Mouse (Mus musculus): ENCODE data around the gene BC049352. TPM values are rescaled to one million over a fixed set of nuclear protein-coding genes. Genes with fewer than 3 reads are reported as not detected.
A peak's percentile ranks its signal among the peaks of the same experiment; 100 is the strongest.

The BC049352 gene
- polyA plus RNA-seq, 1 experiment: not detected

GRCm38 (mm10) chr9:45274218-45274617, 92.4 kb downstream of the BC049352 start:
- H3K4me1 ChIP-seq (ENCODE audit: control insufficient read depth, insufficient read depth, low read length): peaks cover 8% of the 10 kb centered on the region
- peak overlapping the region; percentile 39 for H3K27ac ChIP-seq (ENCODE audit: control insufficient read depth, insufficient read depth, low read depth, low read length, poor library complexity)
- TF ChIP-seq POLR2A (IDR thresholded peaks at IDR 0.05; ENCODE audit: borderline replicate concordance, control insufficient read depth, low read depth, low read length) (no peak), CTCF (IDR thresholded peaks at IDR 0.05; ENCODE audit: control insufficient read depth, insufficient read depth, low read length) (no peak)
- H3K4me3 ChIP-seq (replicated peaks; ENCODE audit: control insufficient read depth, low read depth, low read length): no peak overlapping the region
- 3% methylated on average over 4 of the region's 4 CpGs for WGBS

GRCm38 (mm10) chr9:45274635-45275034, 92.8 kb downstream of the BC049352 start:
- 40% methylated on average over 2 of the region's 2 CpGs for WGBS
- no peak overlapping the region for H3K4me3 ChIP-seq (replicated peaks; ENCODE audit: control insufficient read depth, low read depth, low read length)
- TF ChIP-seq POLR2A (IDR thresholded peaks at IDR 0.05; ENCODE audit: borderline replicate concordance, control insufficient read depth, low read depth, low read length): no peak
- no peak for TF ChIP-seq CTCF (IDR thresholded peaks at IDR 0.05; ENCODE audit: control insufficient read depth, insufficient read depth, low read length)
- peak overlapping the region; percentile 39; the same call in 1 of the 2 replicates for H3K27ac ChIP-seq (ENCODE audit: control insufficient read depth, insufficient read depth, low read depth, low read length, poor library complexity)
- H3K4me1 ChIP-seq (ENCODE audit: control insufficient read depth, insufficient read depth, low read length): peaks cover 8% of the 10 kb centered on the region

- Histone ChIP-seq H3K4me1 (ENCODE audit: control insufficient read depth, insufficient read depth, low read length) (peaks cover 9% of the 10 kb centered on the region), H3K27ac (ENCODE audit: control insufficient read depth, insufficient read depth, low read depth, low read length, poor library complexity) (no peak overlapping the region), H3K4me3 (replicated peaks; ENCODE audit: control insufficient read depth, low read depth, low read length) (no peak overlapping the region)
- WGBS: 66% methylated on average over 3 of the region's 3 CpGs
- TF ChIP-seq POLR2A (IDR thresholded peaks at IDR 0.05; ENCODE audit: borderline replicate concordance, control insufficient read depth, low read depth, low read length): no peak
- TF ChIP-seq CTCF (IDR thresholded peaks at IDR 0.05; ENCODE audit: control insufficient read depth, insufficient read depth, low read length): no peak
Measured at GRCm38 (mm10) chr9:45280059-45280458, 98.3 kb downstream of the BC049352 start.

- no peak overlapping the region for H3K27ac ChIP-seq (ENCODE audit: control insufficient read depth, insufficient read depth, low read depth, low read length, poor library complexity)
Measured at GRCm38 (mm10) chr9:45280891-45281290, 99.1 kb downstream of the BC049352 start.

GRCm38 (mm10) chr9:45282466-45282865, 100.7 kb downstream of the BC049352 start:
- Histone ChIP-seq H3K27ac (ENCODE audit: control insufficient read depth, insufficient read depth, low read depth, low read length, poor library complexity) (no peak overlapping the region), H3K4me3 (replicated peaks; ENCODE audit: control insufficient read depth, low read depth, low read length) (no peak overlapping the region), H3K4me1 (ENCODE audit: control insufficient read depth, insufficient read depth, low read length) (peaks cover 8% of the 10 kb centered on the region)
- TF ChIP-seq POLR2A (IDR thresholded peaks at IDR 0.05; ENCODE audit: borderline replicate concordance, control insufficient read depth, low read depth, low read length): no peak
- no peak for TF ChIP-seq CTCF (IDR thresholded peaks at IDR 0.05; ENCODE audit: control insufficient read depth, insufficient read depth, low read length)
- WGBS: 60% methylated on average over 5 of the region's 5 CpGs

More at GRCm38 (mm10) chr9:45280891-45281290, 99.1 kb downstream of the BC049352 start:
- H3K4me3 ChIP-seq (replicated peaks; ENCODE audit: control insufficient read depth, low read depth, low read length): no peak overlapping the region
- peaks cover 8% of the 10 kb centered on the region for H3K4me1 ChIP-seq (ENCODE audit: control insufficient read depth, insufficient read depth, low read length)
- TF ChIP-seq CTCF (IDR thresholded peaks at IDR 0.05; ENCODE audit: control insufficient read depth, insufficient read depth, low read length) (no peak), POLR2A (IDR thresholded peaks at IDR 0.05; ENCODE audit: borderline replicate concordance, control insufficient read depth, low read depth, low read length) (no peak)
- 14% methylated on average over 3 of the region's 3 CpGs for WGBS

GRCm38 (mm10) chr9:45291481-45292168, 109.8 kb downstream of the BC049352 start:
- Histone ChIP-seq H3K27ac (ENCODE audit: control insufficient read depth, insufficient read depth, low read depth, low read length, poor library complexity) (no peak overlapping the region), H3K4me1 (ENCODE audit: control insufficient read depth, insufficient read depth, low read length) (peaks cover 6% of the 10 kb centered on the region), H3K4me3 (replicated peaks; ENCODE audit: control insufficient read depth, low read depth, low read length) (no peak overlapping the region)
- 70% methylated on average over 11 of the region's 11 CpGs for WGBS
- TF ChIP-seq POLR2A (IDR thresholded peaks at IDR 0.05; ENCODE audit: borderline replicate concordance, control insufficient read depth, low read depth, low read length) (no peak), CTCF (IDR thresholded peaks at IDR 0.05; ENCODE audit: control insufficient read depth, insufficient read depth, low read length) (no peak)

- Histone ChIP-seq H3K4me1 (ENCODE audit: control insufficient read depth, insufficient read depth, low read length) (peaks cover 10% of the 10 kb centered on the region), H3K27ac (ENCODE audit: control insufficient read depth, insufficient read depth, low read depth, low read length, poor library complexity) (peak overlapping the region; percentile 76), H3K4me3 (replicated peaks; ENCODE audit: control insufficient read depth, low read depth, low read length) (no peak overlapping the region)
- TF ChIP-seq POLR2A (IDR thresholded peaks at IDR 0.05; ENCODE audit: borderline replicate concordance, control insufficient read depth, low read depth, low read length) (no peak), CTCF (IDR thresholded peaks at IDR 0.05; ENCODE audit: control insufficient read depth, insufficient read depth, low read length) (no peak)
- 2% methylated on average over 10 of the region's 10 CpGs for WGBS
Measured at GRCm38 (mm10) chr9:45294210-45295011, 112.6 kb downstream of the BC049352 start.
